Mouse (Mus musculus) ES-CJ7 (cell line): Measurements from ENCODE around the gene Ctc1.

Experiments
- DNase-seq: peaks from one replicate; pipeline ENCODE4 v3.0.0; 2011; ENCODE audit warnings: low read depth, low spot score

Ctc1 gene

GRCm38 (mm10) chr11:69047592-69047991 lies 31.9 kb downstream of the Ctc1 start:
- no peak for DNase-seq

DNA sequence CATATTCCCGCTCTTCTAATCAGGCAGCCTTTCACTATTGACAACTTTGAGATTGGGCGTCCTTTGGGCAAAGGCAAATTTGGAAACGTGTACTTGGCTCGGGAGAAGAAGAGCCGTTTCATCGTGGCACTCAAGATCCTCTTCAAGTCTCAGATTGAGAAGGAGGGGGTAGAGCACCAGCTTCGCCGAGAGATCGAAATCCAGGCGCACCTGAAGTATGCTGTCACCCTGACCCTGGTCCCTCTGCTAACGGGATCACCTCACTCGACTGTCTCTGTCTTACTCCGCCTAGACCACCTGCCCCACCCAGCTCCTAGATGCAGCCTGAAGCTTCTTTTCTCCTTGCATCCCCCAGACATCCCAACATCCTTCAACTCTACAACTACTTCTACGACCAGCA lies 32.4 kb downstream of the Ctc1 start:
- DNase-seq, result no peak

DNA sequence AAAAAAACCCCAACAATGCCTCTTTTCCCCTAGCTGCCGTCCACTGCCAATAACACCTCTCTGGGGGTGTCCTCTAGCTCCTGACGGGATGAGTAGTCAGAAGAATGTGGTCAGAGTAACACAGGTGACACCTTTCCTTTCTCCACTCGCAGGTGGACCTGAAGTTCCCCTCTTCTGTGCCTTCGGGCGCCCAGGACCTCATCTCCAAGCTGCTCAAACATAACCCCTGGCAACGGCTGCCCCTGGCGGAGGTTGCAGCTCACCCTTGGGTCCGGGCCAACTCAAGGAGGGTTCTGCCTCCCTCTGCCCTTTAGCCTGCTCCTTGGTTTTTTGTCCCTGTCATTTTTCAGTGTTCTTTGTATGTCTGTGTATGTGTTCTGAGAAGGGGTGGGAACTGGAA lies 35.0 kb downstream of the Ctc1 start:
- DNase-seq, result no peak

- DNase-seq, result no peak
These were observed 36.1 kb downstream of the Ctc1 start for GRCm38 (mm10) chr11:69051771-69052170.

DNA sequence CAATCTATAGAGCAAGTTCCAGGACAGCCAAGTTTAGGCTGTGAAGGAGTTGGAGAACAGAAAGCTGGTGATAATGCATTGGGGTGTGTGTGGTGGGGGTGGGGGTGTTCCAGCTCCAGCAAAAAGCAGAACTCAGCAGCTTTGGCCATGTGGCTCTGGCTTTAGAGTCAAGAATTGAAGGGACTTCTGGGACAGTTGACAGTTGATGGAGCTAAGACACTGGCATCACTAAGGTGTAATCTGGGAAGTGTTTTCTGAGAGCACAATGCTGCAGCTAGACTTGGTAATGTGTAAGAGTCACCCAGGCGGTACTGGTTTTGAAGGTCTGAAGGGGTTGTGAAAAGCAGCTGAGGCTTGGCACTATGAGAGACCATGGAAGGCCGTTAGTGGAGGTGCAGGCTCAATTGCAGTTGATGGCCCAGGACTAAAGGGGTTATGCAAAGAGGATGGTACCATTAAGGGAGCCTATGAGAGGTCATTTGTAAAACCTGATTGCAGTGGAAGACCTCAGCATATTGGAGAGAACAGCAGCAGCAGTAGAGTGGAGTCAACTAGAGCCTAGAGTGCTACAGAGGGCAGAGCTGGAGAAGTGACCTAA lies 37.2 kb downstream of the Ctc1 start:
- no peak for DNase-seq

- DNase-seq, result no peak
These were observed 38.1 kb downstream of the Ctc1 start for GRCm38 (mm10) chr11:69053848-69054247.

DNA sequence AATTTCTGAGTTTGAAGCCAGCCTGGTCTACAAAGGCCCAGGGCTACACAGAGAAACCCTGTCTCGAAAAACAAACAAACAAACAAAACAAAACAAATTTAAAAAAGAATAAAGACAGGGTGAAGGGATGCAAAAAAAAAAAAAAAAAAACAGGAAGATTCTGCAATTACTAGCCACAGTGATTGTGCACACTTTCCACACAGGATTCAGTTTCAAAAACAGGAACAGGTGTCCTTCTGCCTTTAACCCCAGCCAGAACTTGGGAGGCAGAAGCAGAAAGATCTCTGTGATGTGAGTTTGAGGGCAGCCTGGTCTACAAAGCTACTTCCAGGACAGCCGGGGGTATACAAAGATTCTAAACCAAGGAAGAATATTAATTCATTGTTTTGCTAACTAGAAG lies 42.6 kb downstream of the Ctc1 start:
- no peak for DNase-seq

DNA sequence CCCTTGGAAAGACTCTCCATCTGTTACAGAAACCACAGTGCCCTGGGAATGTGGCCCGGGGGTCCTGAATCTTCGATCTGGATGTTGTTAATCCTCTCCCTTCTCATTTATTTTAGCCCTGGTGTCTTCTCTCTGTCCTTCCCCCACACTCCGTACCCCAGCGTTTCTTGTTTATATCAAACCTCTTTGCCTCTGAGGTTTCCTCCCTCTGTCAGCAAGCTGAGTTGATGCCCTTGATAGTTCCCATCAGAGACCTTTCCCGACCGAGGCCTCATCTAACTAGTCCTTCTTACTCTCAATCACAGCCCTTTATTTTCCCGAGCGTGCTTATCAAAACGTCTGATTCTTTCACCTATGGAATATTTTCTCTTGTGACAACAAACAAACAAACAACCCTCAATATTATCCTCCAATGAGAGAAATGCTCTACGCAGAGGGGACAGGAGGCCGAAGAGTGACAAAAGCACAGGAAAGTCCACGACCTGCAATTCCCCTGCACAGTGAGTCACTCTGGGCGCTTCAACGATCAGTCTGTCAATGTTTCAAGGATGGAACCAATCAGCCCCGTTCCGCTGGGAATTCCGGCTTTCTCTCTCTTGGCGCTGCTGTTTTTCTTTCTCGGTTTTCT lies 43.1 kb downstream of the Ctc1 start:
- no peak for DNase-seq

DNA sequence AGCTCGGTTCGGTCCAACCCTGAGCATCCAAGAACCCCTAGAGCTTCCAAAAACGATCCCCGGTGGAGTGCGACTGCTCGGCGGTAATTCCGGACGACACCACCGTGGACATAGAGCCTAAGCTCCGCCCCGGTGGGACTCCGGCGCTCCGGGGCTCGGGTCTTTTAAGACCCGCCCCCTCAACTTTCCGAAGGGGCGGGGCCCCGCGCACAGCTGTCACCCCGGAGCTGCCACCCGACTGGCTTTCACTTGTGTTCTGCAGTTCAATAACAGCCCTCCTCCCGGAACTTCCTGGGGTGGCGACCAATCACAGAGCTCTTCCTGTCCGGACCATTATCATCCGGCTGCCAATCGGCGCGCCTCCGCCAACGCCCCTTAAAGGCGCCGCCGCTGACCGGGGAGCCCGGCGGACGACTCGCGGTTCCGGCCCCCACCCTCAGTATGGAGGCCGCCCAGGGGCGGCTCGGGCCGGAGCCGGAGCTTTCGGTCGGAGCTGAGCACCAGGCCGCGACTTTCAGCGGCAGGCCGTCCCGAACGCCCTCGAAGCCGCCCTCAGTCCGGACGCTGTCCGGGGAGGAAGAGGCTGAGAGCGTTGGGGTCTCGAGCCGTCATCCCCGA lies 43.8 kb downstream of the Ctc1 start, which contains the start of gene Borcs6:
Gene Borcs6, plus strand, starts transcription at position 361 of the 618 bp plus-strand sequence.
- peak; percentile 98 for DNase-seq

DNA sequence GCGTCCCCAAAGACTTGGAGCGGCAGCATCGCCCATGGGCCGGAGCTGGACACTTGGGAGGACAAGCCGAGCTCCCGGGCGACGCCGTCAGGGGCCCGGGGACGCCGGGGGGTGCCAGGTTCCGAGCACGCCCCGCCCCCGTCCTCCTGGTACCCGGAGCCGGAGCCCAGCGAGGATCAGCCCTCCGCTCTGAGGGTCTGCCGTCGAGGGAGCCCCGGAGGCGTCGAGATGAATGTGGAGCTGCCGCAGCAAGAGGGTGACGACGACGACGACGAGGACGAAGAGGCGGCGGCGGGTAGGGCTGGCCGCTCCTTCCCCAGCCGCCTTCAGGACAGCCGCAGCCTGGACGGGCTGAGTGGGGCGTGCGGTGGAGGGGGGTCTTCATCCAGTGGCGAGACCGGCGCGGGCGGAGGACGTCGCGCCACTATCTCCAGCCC lies 44.3 kb downstream of the Ctc1 start:
- no peak for DNase-seq

GRCm38 (mm10) chr11:69060448-69061254 lies 44.9 kb downstream of the Ctc1 start:
- DNase-seq, result peak; percentile 21

- DNase-seq, result no peak
These were observed 45.7 kb downstream of the Ctc1 start for GRCm38 (mm10) chr11:69061255-69061912.

GRCm38 (mm10) chr11:69062194-69062760 lies 46.6 kb downstream of the Ctc1 start:
- DNase-seq, result peak; percentile 68

DNA sequence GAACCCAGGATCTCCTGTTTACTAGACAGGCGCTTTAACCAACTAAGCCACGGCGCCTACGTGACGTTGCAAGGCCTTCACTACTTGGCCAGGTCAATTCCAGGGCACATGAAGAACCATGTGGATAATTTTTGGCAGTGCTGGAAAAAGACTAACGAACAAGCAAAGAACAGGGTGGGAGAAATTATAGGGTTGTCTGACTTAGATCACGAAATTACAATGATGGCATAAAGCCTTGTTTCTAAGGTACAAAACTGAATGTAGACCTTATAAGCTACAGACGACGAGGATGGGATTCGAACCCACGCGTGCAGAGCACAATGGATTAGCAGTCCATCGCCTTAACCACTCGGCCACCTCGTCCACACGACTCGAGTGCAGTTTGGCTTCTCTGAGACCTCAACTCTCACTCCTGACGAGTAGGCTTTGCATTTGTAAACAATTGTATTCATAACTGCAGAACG lies 47.1 kb downstream of the Ctc1 start:
- peak; percentile 94 for DNase-seq

GRCm38 (mm10) chr11:69063413-69064201 lies 47.9 kb downstream of the Ctc1 start:
- DNase-seq, result peak; percentile 80

GRCm38 (mm10) chr11:69064259-69065133 lies 48.8 kb downstream of the Ctc1 start:
- DNase-seq, result peak; percentile 38

DNA sequence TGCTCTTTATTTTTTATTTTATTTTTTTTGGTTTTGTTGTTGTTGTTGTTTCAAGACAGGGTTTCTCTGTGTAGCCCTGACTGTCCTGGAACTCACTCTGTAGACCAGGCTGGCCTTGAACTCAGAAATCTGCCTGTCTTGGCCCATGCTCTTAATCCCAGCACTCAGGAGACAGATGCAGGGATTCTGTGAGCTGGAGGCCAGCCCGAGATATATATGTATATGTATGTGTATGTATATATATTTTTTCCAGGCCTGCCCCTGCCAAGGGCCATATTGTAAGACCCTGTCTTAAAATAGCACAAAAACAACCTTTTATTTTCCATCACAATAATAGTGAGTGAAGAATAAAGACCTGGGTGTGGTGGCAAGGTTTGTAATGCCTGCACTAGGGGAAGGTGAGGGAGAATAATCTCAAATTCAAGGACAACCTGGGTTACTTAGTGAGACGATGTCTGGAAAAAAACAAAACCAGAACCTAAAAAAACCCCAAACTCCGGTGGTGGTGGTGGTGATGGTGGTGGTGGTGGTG lies 49.7 kb downstream of the Ctc1 start:
- peak; percentile 31 for DNase-seq

DNA sequence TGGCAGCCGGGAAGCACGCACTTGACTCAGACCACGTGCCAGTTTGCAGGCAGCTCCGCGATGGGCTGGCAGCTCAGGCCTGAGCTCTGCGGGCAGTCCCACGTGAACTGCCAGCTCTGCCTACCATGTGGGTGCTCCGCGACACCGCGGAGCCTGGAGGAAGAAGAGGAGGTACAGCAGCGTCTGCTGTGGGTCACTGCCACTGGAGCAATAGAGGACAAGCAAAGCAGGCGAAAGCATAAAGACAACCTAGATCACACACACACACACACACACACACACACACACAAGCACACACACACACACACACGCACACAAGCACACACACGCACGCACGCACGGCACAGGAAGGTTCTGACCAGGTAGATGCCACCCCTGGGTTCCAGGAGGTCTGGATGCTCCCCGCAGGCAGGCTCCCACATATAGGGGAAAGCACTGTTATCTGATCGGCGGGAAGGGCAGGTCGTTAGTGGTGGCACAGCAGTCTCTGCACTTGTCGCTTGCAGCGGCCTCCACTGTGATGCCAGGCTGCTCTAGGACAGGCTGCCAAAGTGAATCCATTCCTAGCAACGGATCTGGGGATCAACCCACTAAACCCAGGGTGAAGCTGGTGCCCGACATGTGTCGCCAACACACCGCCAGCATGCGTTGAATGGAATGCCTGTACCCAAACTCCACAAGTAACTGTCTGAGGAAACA lies 50.6 kb downstream of the Ctc1 start:
- peak; percentile 32 for DNase-seq

- peak; percentile 90 for DNase-seq
These were observed 51.2 kb downstream of the Ctc1 start for GRCm38 (mm10) chr11:69066956-69067355.
